Mouse (Mus musculus) kidney, postnatal 0 days (tissue): ENCODE data around the gene Olfr655. TPM values are rescaled to one million over a fixed set of nuclear protein-coding genes. Genes with fewer than 3 reads are reported as not detected.

ENCODE experiments used
- ATAC-seq: fragments of 200-750 bp; cut with Nextera tagmentation; replicated peaks from 2 replicates; pipeline ENCODE4 v1.8.0; 2017; ENCODE audit warnings: low read depth, moderate number of reproducible peaks, moderate TSS enrichment, moderate library complexity; ENCODE audit not compliant: low FRiP score
- DNase-seq: peaks from one replicate; pipeline ENCODE4 v3.0.0-alpha.2; 2016; ENCODE audit warnings: low spot score
- H3K27ac ChIP-seq: fragments of 300-500 bp; sonication (generic); 2 replicates; pipeline ENCODE4 v1.5.1; 2014; ENCODE audit warnings: mild to moderate bottlenecking
- H3K27me3 ChIP-seq: fragments of 300-500 bp; sonication (generic); 2 replicates; pipeline ENCODE4 v1.6.1; 2014; ENCODE audit warnings: low read length, mixed read lengths; ENCODE audit not compliant: insufficient read depth
- H3K36me3 ChIP-seq: fragments of 300-500 bp; sonication (generic); 2 replicates; pipeline ENCODE4 v1.6.1; 2014; ENCODE audit warnings: low read length, mixed read lengths; ENCODE audit not compliant: insufficient read depth
- H3K4me1 ChIP-seq: fragments of 300-500 bp; sonication (generic); replicated peaks from 2 replicates; pipeline ENCODE4 v1.6.1; 2014; ENCODE audit warnings: antibody characterized with exemption, low read length, mixed read lengths; ENCODE audit not compliant: insufficient read depth
- H3K4me2 ChIP-seq: fragments of 300-500 bp; sonication (generic); 2 replicates; pipeline ENCODE4 v1.6.1; 2014; ENCODE audit warnings: mild to moderate bottlenecking, low read length, moderate library complexity, mixed read lengths
- H3K4me3 ChIP-seq: fragments of 300-500 bp; sonication (generic); replicated peaks from 2 replicates; pipeline ENCODE4 v1.5.1; 2014; ENCODE audit warnings: low read depth, low read length
- H3K9ac ChIP-seq: fragments of 300-500 bp; sonication (generic); 2 replicates; pipeline ENCODE4 v1.6.1; 2014; ENCODE audit warnings: low read depth, low read length
- H3K9me3 ChIP-seq: fragments of 300-500 bp; sonication (generic); replicated peaks from 2 replicates; pipeline ENCODE4 v1.6.1; 2016; ENCODE audit warnings: low read length, inconsistent platforms, mixed read lengths
- CTCF ChIP-seq: IDR thresholded peaks from 2 replicates; pipeline ENCODE4 v1.5.1; 2016; ENCODE audit warnings: antibody characterized with exemption, low read depth, mild to moderate bottlenecking, moderate library complexity
- WGBS: fragments of 180-500 bp; shearing (Covaris S2); extraction: QIAGEN DNeasy Blood & Tissue Kit; methylation state at CpG from one replicate; pipeline ENCODE4 v1.1.7; 2014; 5-methylcytosine and 5-hydroxymethylcytosine counted together
- polyA plus RNA-seq: library from polyadenylated mRNA; unstranded; fragments of >200 nt; fragmentation: Nextera tagmentation; extraction: Ambion mirVana; gene quantifications from 2 replicates; pipeline ENCODE4 v1.2.1, GENCODE M21; 2015

The Olfr655 gene
- not detected in 2 replicates for polyA plus RNA-seq

DNA sequence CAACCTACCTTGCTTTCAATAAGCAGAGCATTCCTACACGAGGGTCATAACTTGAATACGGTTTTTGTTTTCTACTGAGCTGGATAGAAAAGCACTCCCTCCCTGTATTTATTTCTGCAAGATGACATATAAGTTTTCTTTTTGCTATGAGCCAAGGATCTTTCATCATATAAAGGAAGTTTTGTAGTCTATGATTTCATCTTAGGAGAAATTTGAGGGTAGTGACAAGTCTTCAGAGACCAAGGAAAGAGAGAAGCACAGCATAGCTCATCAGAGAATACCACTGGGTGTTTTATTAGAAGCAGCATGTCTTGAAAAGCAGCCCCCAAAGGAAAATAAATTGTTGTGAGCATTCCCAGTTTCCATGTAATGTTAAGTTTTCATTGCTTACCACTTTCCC, at the start of gene Olfr655:
Olfr655 (minus strand) TSS at position 101 of the 400 bp plus-strand sequence.
- ATAC-seq (no peak), DNase-seq (no peak)
- Histone ChIP-seq H3K27ac (no peak within 1 kb of the TSS), H3K4me2 (no peak within 1 kb of the TSS), H3K36me3 (no peaks in the 10 kb centered on the region), H3K4me3 (no peak within 1 kb of the TSS), H3K4me1 (no peaks in the 10 kb centered on the region), H3K27me3 (no peaks in the 10 kb centered on the region), H3K9me3 (no peaks in the 10 kb centered on the region), H3K9ac (no peak within 1 kb of the TSS)
- 86% methylated on average over 2 of the region's 2 CpGs for WGBS
- no peak for TF ChIP-seq CTCF

DNA sequence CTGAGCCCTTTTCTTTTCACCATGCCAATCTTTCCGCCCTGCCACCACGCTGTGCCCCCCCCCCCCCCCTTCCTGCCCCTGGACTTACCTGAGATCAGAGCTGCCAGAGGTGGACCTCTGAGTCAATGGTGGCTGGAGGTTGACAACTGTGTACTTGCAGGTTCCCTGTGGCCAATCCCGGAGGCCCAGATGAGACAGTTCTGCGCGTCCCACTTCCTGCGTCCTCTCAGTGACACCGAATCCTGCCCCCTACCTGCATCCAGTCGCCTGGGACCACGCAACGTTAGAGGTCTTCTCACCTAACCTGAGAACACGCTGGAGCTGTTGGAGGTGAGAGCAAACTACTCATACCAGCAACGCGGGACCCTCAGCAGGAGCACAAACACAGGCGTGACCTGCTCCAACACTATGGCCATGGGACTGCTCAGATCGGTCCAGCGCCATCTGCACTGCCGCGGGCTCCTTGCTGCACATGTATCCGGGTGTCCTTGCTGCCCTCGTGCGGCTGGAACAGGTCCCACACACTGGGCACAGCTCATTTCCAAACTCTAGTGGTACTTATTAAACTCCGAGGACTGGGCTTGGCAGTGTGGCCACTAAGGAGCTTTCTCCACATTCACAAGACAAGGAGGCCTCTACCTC, 45.4 kb upstream of the Olfr655 start, which contains the start of gene Olfr658:
Olfr658 (minus strand) TSS at position 465 of the 642 bp plus-strand sequence.
- DNase-seq (peak; percentile 59), ATAC-seq (peak; percentile 87)
- Histone ChIP-seq H3K4me2 (peak within 1 kb of the TSS; percentile 40; the same call in 1 of the 2 replicates), H3K9ac (no peak within 1 kb of the TSS), H3K9me3 (no peaks in the 10 kb centered on the region), H3K27me3 (no peaks in the 10 kb centered on the region), H3K4me1 (no peaks in the 10 kb centered on the region), H3K4me3 (no peak within 1 kb of the TSS), H3K27ac (no peak within 1 kb of the TSS), H3K36me3 (no peaks in the 10 kb centered on the region)
- TF ChIP-seq CTCF, result peak; percentile 65
- 41% methylated on average over 21 of the region's 22 CpGs for WGBS

DNA sequence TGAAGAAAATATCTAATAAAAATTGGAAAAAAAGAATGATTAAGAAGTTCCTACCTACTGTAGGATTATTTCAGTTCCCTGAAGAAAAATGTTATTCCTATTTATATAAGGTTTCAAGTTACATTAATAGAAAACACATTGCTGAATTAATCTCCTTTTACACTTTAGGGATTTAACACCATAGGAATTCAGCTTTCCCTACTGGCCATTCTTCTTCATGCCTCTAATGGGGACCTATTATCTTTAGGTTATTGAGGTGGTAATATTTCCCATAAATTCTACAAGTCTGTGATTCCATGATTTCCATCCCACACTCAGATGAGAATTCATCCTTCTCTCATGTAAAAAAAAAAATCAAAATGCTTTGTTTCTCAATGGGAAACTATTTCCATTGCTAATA, 22.9 kb upstream of the Olfr655 start, which contains the start of gene Olfr657:
Olfr657 (plus strand) TSS at position 301 of the 400 bp plus-strand sequence.
- DNase-seq, result no peak
- Histone ChIP-seq H3K4me2 (no peak within 1 kb of the TSS), H3K9me3 (no peaks in the 10 kb centered on the region), H3K36me3 (no peaks in the 10 kb centered on the region), H3K27ac (no peak within 1 kb of the TSS), H3K27me3 (no peaks in the 10 kb centered on the region), H3K4me1 (no peaks in the 10 kb centered on the region), H3K9ac (no peak within 1 kb of the TSS), H3K4me3 (no peak within 1 kb of the TSS)
- no peak for TF ChIP-seq CTCF
- no peak for ATAC-seq

DNA sequence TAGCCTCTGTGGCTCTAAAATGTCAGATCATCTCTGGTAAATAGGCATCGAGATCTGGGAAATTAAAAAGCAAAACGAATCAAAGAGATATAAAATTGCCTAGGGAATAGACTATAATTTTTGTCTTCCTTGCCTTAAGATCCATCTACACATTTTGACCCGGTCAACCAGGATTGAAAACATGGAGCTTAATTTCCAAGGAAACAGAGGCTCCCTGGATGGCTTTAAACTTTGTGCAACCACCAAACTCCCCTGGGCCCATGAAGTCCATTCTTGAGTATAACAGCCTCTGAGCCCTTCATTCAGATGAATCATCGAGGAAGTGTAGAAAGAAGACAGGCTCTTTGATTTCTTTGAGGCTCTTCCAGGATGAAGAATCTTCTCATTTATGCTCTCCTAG, 12.1 kb upstream of the Olfr655 start, which contains the start of gene Olfr656:
Olfr656 (plus strand) TSS at position 301 of the 400 bp plus-strand sequence.
- ATAC-seq, result no peak

DNA sequence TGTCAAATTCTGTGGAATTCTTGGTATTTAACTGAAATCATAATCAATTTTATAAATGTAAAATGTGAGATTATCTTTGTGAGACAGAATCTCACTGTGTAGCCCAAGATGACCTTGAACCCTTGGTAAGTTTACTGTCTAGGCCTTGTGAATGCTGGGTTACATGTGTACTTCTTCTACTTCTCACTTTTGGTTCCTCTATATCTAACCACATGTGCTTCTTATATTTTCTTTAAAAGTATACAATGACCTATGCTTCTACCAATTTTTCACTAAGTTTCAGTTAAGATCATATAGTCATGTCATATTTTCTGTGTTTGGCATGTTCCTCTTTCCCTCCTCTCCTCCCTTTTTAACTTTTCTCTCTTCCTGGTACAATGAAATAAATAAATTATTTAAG, 3.1 kb upstream of the Olfr655 start:
- no peaks in the 10 kb centered on the region for H3K9me3 ChIP-seq
- no peak overlapping the region for H3K4me2 ChIP-seq
- H3K4me1 ChIP-seq, result no peaks in the 10 kb centered on the region
- no peak for TF ChIP-seq CTCF
- ATAC-seq (no peak), DNase-seq (no peak)
- H3K27me3 ChIP-seq, result no peaks in the 10 kb centered on the region
- H3K27ac ChIP-seq, result no peak overlapping the region
- no peak overlapping the region for H3K4me3 ChIP-seq
- H3K9ac ChIP-seq, result no peak overlapping the region
- H3K36me3 ChIP-seq, result no peaks in the 10 kb centered on the region

More for the DNA sequence above, 12.1 kb upstream of the Olfr655 start, which contains the start of gene Olfr656:
- TF ChIP-seq CTCF, result no peak
- H3K9ac ChIP-seq, result no peak within 1 kb of the TSS
- no peaks in the 10 kb centered on the region for H3K27me3 ChIP-seq
- 82% methylated on average over 4 of the region's 4 CpGs for whole genome bisulfite sequencing
- H3K4me1 ChIP-seq, result no peaks in the 10 kb centered on the region
- H3K9me3 ChIP-seq, result no peaks in the 10 kb centered on the region
- H3K4me3 ChIP-seq, result no peak within 1 kb of the TSS
- no peaks in the 10 kb centered on the region for H3K36me3 ChIP-seq
- H3K4me2 ChIP-seq, result no peak within 1 kb of the TSS
- H3K27ac ChIP-seq, result no peak within 1 kb of the TSS
- DNase-seq, result no peak

DNA sequence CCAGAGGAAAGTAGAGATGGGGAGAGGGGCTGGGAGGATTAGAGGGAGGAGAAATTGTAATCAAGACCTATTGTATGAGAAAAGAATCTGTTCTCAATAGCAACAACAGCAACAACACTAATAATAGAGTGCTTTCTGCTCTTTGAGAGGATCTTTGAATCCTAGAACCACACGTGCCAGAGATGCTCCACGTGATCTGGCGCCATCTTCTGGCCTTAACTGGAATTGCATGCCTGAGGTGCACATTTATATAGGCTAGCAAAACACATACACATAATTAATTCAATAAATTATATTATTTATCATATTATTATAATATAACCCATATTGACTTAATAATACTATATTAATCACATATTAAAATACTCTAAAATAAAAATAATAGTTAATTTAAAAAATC, 1.6 kb upstream of the Olfr655 start:
- H3K4me3 ChIP-seq, result no peak overlapping the region
- H3K27me3 ChIP-seq, result no peaks in the 10 kb centered on the region
- no peak overlapping the region for H3K27ac ChIP-seq
- H3K9me3 ChIP-seq, result no peaks in the 10 kb centered on the region
- no peak overlapping the region for H3K4me2 ChIP-seq
- no peaks in the 10 kb centered on the region for H3K4me1 ChIP-seq
- ATAC-seq, result no peak
- H3K9ac ChIP-seq, result no peak overlapping the region
- DNase-seq, result peak; percentile 35
- no peaks in the 10 kb centered on the region for H3K36me3 ChIP-seq
- 11% methylated on average over 3 of the region's 3 CpGs for WGBS
- peak; percentile 70 for TF ChIP-seq CTCF
